9 mouse cellular contexts compared by ENCODE assay signal in genomic region chr14:97588611-97589010, GRCm38 (mm10).
DNase-seq lines count a peak whose midpoint lies in the region; ATAC-seq and TF ChIP-seq lines count a peak whose summit lies in the region.
"Had no signal": no experiment of that assay in that cellular context is flagged by ENCODE, and none has a peak within 500 bp of the region (broad histone marks: within the 10 kb centered on the region; RNA-seq: fewer than 3 reads in every experiment).

No protein-coding gene starts in this region.

- H3K4me1 ChIP-seq in neural tube, embryonic 11.5 days (ENCODE audit: control insufficient read depth, insufficient read depth, low read length): 0 out of 2 replicates have a peak, but pooled peaks cover 3% of the 10 kb centered on the region
- H3K4me1 ChIP-seq in hindbrain, embryonic 14.5 days (replicated peaks; ENCODE audit: control insufficient read depth, insufficient read depth, low read length): 0 out of 2 replicates have a peak, but pooled peaks cover 4% of the 10 kb centered on the region
- peaks cover 5% of the 10 kb centered on the region for H3K4me1 ChIP-seq in midbrain, embryonic 11.5 days (ENCODE audit: control insufficient read depth, insufficient read depth, low read length)
- H3K4me1 ChIP-seq in cerebellum, adult 2 months (ENCODE audit: control insufficient read depth, insufficient read depth, low read length): no peaks in the 10 kb centered on the region

- H3K27ac ChIP-seq in neural tube, embryonic 11.5 days (ENCODE audit: low read depth, low read length): no peak overlapping the region
- H3K27ac ChIP-seq in hindbrain, embryonic 14.5 days: peak overlapping the region; percentile 20; the same call in 1 of the 2 replicates
- no peak overlapping the region; the same call in 1 of the 2 replicates for H3K27ac ChIP-seq in midbrain, embryonic 11.5 days (ENCODE audit: low read depth, low read length)
- no peak overlapping the region for H3K27ac ChIP-seq in cerebellum, adult 2 months (ENCODE audit: insufficient read depth, low read length)

- no peak for TF ChIP-seq CTCF in cerebellum, adult 2 months (IDR thresholded peaks at IDR 0.05; ENCODE audit: borderline replicate concordance, insufficient read depth, low read depth, low read length)

- no peaks in the 10 kb centered on the region for H3K36me3 ChIP-seq in neural tube, embryonic 11.5 days (ENCODE audit: control insufficient read depth, insufficient read depth, low read length)
- no peaks in the 10 kb centered on the region for H3K36me3 ChIP-seq in hindbrain, embryonic 14.5 days (replicated peaks; ENCODE audit: control insufficient read depth, insufficient read depth)
- H3K36me3 ChIP-seq in midbrain, embryonic 11.5 days (ENCODE audit: control insufficient read depth, insufficient read depth, low read length): no peaks in the 10 kb centered on the region

- no peak overlapping the region for H3K4me3 ChIP-seq in neural tube, embryonic 11.5 days (ENCODE audit: low read depth, low read length)
- no peak overlapping the region for H3K4me3 ChIP-seq in hindbrain, embryonic 14.5 days (replicated peaks; ENCODE audit: low read length)
- H3K4me3 ChIP-seq in midbrain, embryonic 11.5 days (ENCODE audit: low read depth, low read length): no peak overlapping the region
- no peak overlapping the region for H3K4me3 ChIP-seq in cerebellum, adult 2 months (replicated peaks; ENCODE audit: insufficient read depth, low read depth, low read length)

- H3K9me3 ChIP-seq in neural tube, embryonic 11.5 days (ENCODE audit: control insufficient read depth, low read length): no peaks in the 10 kb centered on the region
- no peaks in the 10 kb centered on the region for H3K9me3 ChIP-seq in hindbrain, embryonic 14.5 days (ENCODE audit: control insufficient read depth, low read length)
- no peaks in the 10 kb centered on the region for H3K9me3 ChIP-seq in midbrain, embryonic 11.5 days (ENCODE audit: control insufficient read depth, low read length)

- WGBS in neural tube, embryonic 11.5 days: 72% methylated on average over 4 of the region's 4 CpGs
- 57% methylated on average over 4 of the region's 4 CpGs for WGBS in hindbrain, embryonic 14.5 days
- WGBS in midbrain, embryonic 11.5 days: 68% methylated on average over 4 of the region's 4 CpGs
- WGBS in cerebellum, adult 2 months: 31% methylated on average over 4 of the region's 4 CpGs

- no peaks in the 10 kb centered on the region for H3K27me3 ChIP-seq in neural tube, embryonic 11.5 days (ENCODE audit: control insufficient read depth, insufficient read depth, low read length)
- no peaks in the 10 kb centered on the region for H3K27me3 ChIP-seq in hindbrain, embryonic 14.5 days (ENCODE audit: control insufficient read depth, insufficient read depth, low read length)
- H3K27me3 ChIP-seq in midbrain, embryonic 11.5 days (ENCODE audit: control insufficient read depth, insufficient read depth, low read length): no peaks in the 10 kb centered on the region
- H3K27me3 ChIP-seq in cerebellum, adult 2 months (ENCODE audit: control insufficient read depth, insufficient read depth, low read length): no peaks in the 10 kb centered on the region; the same call in 1 of the 2 replicates

- no peak for TF ChIP-seq POLR2A in cerebellum, adult 2 months (IDR thresholded peaks at IDR 0.05; ENCODE audit: borderline replicate concordance, insufficient read depth, low read length)

- no peak overlapping the region for H3K9ac ChIP-seq in neural tube, embryonic 11.5 days (ENCODE audit: low read length)
- H3K9ac ChIP-seq in hindbrain, embryonic 14.5 days: no peak overlapping the region
- no peak overlapping the region for H3K9ac ChIP-seq in midbrain, embryonic 11.5 days (ENCODE audit: low read length)

- no peak for DNase-seq in neural tube, embryonic 11.5 days (ENCODE audit: low spot score)
- no peak for DNase-seq in neural tube, embryonic 10.5 days (ENCODE audit: extremely low spot score, low spot score)
- DNase-seq in hindbrain, embryonic 14.5 days (ENCODE audit: low spot score): no peak
- no peak for DNase-seq in midbrain, embryonic 11.5 days (ENCODE audit: low spot score, missing footprints)
- no peak for DNase-seq in thymus, postnatal 36 days
- DNase-seq in cerebellum, adult 2 months: no peak
- DNase-seq: kidney, adult 11 months had no signal

- no peak overlapping the region for H3K4me2 ChIP-seq in neural tube, embryonic 11.5 days (ENCODE audit: low read depth)
- peak overlapping the region; percentile 11 for H3K4me2 ChIP-seq in hindbrain, embryonic 14.5 days (replicated peaks)
- H3K4me2 ChIP-seq in midbrain, embryonic 11.5 days: no peak overlapping the region

- 0 out of 2 replicates have a peak, but pooled peaks have one; percentile 18 for ATAC-seq in neural tube, embryonic 11.5 days (ENCODE audit: insufficient read depth, low FRiP score, low TSS enrichment)
- ATAC-seq in hindbrain, embryonic 14.5 days (ENCODE audit: low FRiP score): no peak
- 0 out of 2 replicates have a peak, but pooled peaks have one; percentile 13 for ATAC-seq in midbrain, embryonic 11.5 days (ENCODE audit: low FRiP score)
- no peak for ATAC-seq in erythroblast, adult 5-6 weeks (replicated peaks; ENCODE audit: low FRiP score, poor library complexity, severe bottlenecking)
- no peak for ATAC-seq in megakaryocyte progenitor cell, adult 5-6 weeks (replicated peaks; ENCODE audit: poor library complexity)

Comparison
In these comparisons a context has a peak if more than half of its experiments do, and no peak if none do; other contexts are left out.
1. ATAC-seq: peak in neural tube, embryonic 11.5 days (single experiment) and midbrain, embryonic 11.5 days (single experiment); none in hindbrain, embryonic 14.5 days (single experiment), erythroblast, adult 5-6 weeks (single experiment) and megakaryocyte progenitor cell, adult 5-6 weeks (single experiment).